Mouse (Mus musculus) CD4-positive, CD25-positive, alpha-beta regulatory T cell, adult 4 months (primary cell): ENCODE data around the gene Ctbp2. TPM values are rescaled to one million over a fixed set of nuclear protein-coding genes. Genes with fewer than 3 reads are reported as not detected.

Experiments used
- polyA plus RNA-seq, 2 experiments: library from polyadenylated mRNA; unstranded; fragments of 100-300 nt; shearing (Covaris generic); gene quantifications; one replicate each; pipeline ENCODE4 v1.2.1; 2017

The Ctbp2 gene
- polyA plus RNA-seq, 2 experiments from 2014 or later: 7.8 to 8.2 TPM

Other genes with a start within 250 kb of the Ctbp2 start
- 10 to 100 TPM; 11.4 to 15.4 TPM for gene Zranb1, start 193.2 kb downstream of the Ctbp2 start, polyA plus RNA-seq
- not detected for gene Fgfr2, start 1.0 kb downstream of the Ctbp2 start, polyA plus RNA-seq